Mouse (Mus musculus) kidney, adult 9 months (tissue): ENCODE results near the gene Rasl2-9.
"Not testable (repeated sequence)": the region's sequence is repeated elsewhere in the genome, so short reads cannot be mapped to it uniquely, and the experiment has no call there.

ENCODE experiments used
- DNase-seq: peaks from one replicate; pipeline ENCODE4 v3.0.0; 2022

Rasl2-9 gene

DNA sequence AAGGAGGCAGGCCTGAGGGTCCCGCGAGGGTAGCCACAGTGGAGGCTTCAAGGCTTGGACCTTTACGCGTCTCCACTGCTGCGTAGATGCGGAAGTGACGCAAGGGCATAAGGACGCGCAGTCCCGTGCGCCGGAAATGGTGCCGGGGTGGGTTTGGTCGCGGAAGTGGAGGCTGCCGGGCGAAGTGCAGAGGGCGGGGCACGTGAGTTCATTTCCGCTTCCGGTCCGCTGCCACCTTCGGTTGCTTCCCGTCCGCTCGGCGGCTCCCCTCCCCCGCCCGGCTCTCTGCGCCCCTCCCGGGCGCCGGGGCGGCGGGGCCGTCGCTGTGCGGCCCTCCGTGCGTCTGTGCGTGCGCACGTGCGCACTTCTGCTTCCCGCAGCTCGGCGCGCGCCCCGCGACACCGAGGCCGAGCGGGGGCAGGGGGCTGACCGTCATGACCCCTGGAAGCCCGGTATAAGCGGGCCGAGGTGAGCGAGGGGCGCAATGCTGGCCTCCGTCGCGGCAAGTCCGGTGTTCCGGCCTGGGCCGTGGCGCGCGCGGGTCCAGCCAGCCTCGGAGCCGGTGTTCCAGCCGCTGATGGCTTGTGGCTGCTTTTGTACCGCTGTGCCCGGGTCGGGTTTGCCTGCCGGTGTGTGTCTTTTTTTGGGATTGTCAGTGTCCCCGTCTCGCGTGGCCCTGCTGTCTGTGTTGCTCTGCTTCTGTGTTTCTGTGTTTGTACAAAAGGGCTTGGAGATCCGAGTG lies 45.6 kb downstream of the Rasl2-9 start, which contains the start of gene Epn1:
TSS of gene Epn1 (plus strand) at position 226 of the 742 bp plus-strand sequence.
- DNase-seq: peak; percentile 97

DNA sequence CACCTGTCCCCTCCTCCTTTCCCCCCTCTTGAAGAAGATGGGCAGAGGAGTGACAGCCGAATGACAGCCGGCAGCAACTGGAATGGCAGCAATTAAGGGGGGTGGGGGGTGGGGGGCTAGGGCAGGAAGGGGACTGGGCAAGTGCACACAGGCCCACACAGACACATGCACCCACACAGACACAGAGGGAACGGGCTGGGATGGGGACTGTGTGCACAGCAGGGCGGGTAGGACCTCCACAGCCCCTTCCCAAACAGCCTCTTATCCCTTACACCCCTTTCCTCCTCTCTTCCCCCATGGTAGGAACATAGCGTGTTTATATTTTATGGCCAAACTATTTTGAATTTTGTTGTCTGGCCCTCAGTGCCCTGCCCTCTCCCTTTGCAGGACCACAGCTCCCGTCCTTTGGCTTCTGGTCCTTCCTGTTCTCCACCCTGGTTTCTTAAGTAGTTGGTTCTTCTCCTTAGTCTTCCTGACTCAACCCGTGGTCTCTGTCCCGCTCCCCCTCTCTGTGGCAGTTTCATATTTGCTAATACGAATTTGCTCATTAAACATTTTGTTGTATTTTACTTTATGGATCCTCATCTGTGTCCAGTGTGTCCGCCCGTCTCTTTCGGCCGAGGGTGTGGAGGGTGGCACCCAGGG lies 46.3 kb downstream of the Rasl2-9 start:
- not testable (repeated sequence) for DNase-seq

DNA sequence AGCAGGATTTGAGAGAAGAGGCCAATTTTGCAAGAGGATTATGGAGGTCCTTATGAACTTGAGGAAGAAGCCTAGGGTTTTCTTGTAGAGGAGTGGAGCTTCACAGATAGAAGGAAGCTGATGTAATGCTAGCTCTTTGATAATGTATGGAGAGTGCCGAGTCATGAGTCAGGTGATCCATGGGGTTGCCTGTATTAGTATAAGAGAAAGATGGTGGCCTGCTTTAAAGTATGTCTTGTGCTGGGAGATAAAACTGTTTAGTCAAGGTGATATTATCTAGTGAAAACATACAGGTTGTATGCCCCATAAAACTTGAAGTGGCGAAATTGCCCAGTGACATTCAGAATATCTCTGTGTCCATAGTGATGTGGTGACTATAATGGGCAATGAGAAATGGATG lies 48.8 kb downstream of the Rasl2-9 start:
- no peak for DNase-seq

- peak; percentile 46 for DNase-seq
Measured at GRCm38 (mm10) chr7:5074984-5075383, 50.8 kb downstream of the Rasl2-9 start.
